Mouse (Mus musculus) ES-Bruce4 (cell line): ENCODE data around the gene Mtmr11. TPM values are rescaled to one million over a fixed set of nuclear protein-coding genes. Genes with fewer than 3 reads are reported as not detected.

Experiments
- H3K27ac ChIP-seq: 2 replicates; pipeline ENCODE4 v1.5.1; 2012; ENCODE audit warnings: low read length, inconsistent platforms; ENCODE audit not compliant: insufficient read depth
- H3K27me3 ChIP-seq: 2 replicates; pipeline ENCODE4 v1.6.1; 2012; ENCODE audit warnings: mild to moderate bottlenecking, low read length, inconsistent platforms; ENCODE audit not compliant: control insufficient read depth, poor library complexity, insufficient read depth, severe bottlenecking
- H3K36me3 ChIP-seq: 2 replicates; pipeline ENCODE4 v1.6.1; 2012; ENCODE audit warnings: inconsistent platforms, mild to moderate bottlenecking, low read length, moderate library complexity; ENCODE audit not compliant: control insufficient read depth, poor library complexity, insufficient read depth, severe bottlenecking
- H3K4me1 ChIP-seq: one replicate; pipeline ENCODE4 v1.8.1; 2011; ENCODE audit warnings: low read length; ENCODE audit not compliant: control insufficient read depth, insufficient read depth
- H3K4me3 ChIP-seq: 2 replicates; pipeline ENCODE4 v1.5.1; 2011; ENCODE audit warnings: low read depth, mild to moderate bottlenecking, low read length
- H3K9ac ChIP-seq: 2 replicates; pipeline ENCODE4 v1.6.1; 2012; ENCODE audit warnings: low read depth, mild to moderate bottlenecking, inconsistent platforms; ENCODE audit not compliant: poor library complexity, severe bottlenecking
- H3K9me3 ChIP-seq: replicated peaks from 2 replicates; pipeline ENCODE4 v1.6.1; 2012; ENCODE audit warnings: mild to moderate bottlenecking, low read length, inconsistent platforms; ENCODE audit not compliant: control insufficient read depth, poor library complexity, insufficient read depth, severe bottlenecking
- CTCF ChIP-seq: IDR thresholded peaks from one replicate; pipeline ENCODE4 v1.8.1; 2011; ENCODE audit warnings: low read depth, low read length
- EP300 ChIP-seq: IDR thresholded peaks from 2 replicates; pipeline ENCODE4 v1.6.1; 2011; ENCODE audit warnings: low read depth, low read length; ENCODE audit not compliant: insufficient read depth
- POLR2A ChIP-seq: IDR thresholded peaks from one replicate; pipeline ENCODE4 v1.8.1; 2011; ENCODE audit warnings: low read length; ENCODE audit not compliant: insufficient read depth
- polyA plus RNA-seq: library from polyadenylated mRNA; stranded (reverse); fragments of >200 nt; gene quantifications from 2 replicates; pipeline ENCODE4 v1.2.4, GENCODE M21; 2011; ENCODE audit warnings: low read depth; ENCODE audit not compliant: missing spikeins, insufficient read depth, insufficient read length

Gene Mtmr11
- polyA plus RNA-seq, 1 experiment = 4.3 TPM

DNA sequence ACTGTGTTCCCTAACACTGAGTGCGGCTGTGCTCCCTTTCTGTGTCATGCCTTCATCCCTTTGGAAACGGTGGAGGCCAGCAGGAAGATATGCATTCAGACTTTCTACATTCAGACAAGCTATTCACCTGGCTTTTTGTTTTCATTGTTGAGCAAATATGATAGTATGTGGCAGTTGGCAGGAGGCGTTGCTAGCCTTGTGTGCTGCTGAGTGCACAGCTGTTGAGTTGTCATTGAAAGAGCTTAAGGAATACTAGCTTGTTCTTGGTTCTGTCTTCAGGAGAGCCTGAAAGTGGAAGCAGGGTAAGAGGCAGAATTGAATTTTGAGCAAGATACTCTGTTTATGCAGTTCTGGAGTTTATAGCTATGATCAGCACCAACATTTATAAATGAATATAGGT, 29.3 kb upstream of the Mtmr11 start:
- no peaks in the 10 kb centered on the region for H3K9me3 ChIP-seq
- H3K4me1 ChIP-seq = no peaks in the 10 kb centered on the region
- no peak for TF ChIP-seq EP300
- TF ChIP-seq POLR2A = no peak
- no peak for TF ChIP-seq CTCF
- H3K9ac ChIP-seq = no peak overlapping the region
- no peaks in the 10 kb centered on the region; the same call in 1 of the 2 replicates for H3K36me3 ChIP-seq
- H3K27me3 ChIP-seq = no peaks in the 10 kb centered on the region
- no peak overlapping the region for H3K4me3 ChIP-seq
- H3K27ac ChIP-seq = no peak overlapping the region

DNA sequence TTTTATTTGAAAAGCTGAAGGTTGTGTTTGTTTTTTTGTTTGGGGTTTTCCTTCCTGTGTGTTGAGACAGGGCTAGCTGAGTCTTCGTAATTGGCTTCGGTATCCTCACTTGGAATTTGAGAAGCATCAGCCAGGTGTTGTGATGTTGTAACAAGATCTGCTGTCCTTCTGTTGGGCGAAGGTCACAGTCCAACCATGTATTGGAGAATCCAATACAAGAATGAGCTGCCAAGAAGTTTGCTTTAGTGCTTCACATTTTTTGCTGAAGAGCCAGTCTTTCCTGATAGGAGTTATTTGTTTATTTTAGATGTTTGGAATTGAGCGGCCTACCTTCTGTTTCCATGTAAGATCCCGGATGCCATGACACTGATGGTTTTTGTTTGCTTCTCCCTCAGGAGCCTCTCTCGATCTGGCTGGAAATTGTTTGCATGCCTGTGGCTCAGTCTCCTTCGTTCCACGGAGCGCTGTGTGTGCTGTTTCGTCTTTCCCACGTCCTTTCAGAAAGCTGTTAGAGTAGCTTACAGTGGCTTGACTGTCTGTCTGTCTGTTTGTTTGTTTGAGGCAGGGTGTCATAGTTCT, 28.4 kb upstream of the Mtmr11 start:
- Histone ChIP-seq H3K36me3 (no peaks in the 10 kb centered on the region; the same call in 1 of the 2 replicates), H3K27me3 (no peaks in the 10 kb centered on the region), H3K9ac (no peak overlapping the region), H3K9me3 (no peaks in the 10 kb centered on the region), H3K27ac (no peak overlapping the region), H3K4me3 (no peak overlapping the region), H3K4me1 (no peaks in the 10 kb centered on the region)
- TF ChIP-seq POLR2A (no peak), EP300 (no peak), CTCF (no peak)

- Histone ChIP-seq H3K27ac (no peak overlapping the region), H3K4me1 (no peaks in the 10 kb centered on the region), H3K36me3 (no peaks in the 10 kb centered on the region; the same call in 1 of the 2 replicates), H3K27me3 (no peaks in the 10 kb centered on the region), H3K9ac (no peak overlapping the region), H3K4me3 (no peak overlapping the region), H3K9me3 (no peaks in the 10 kb centered on the region)
- TF ChIP-seq EP300 (no peak), POLR2A (no peak), CTCF (no peak)
Measured at GRCm38 (mm10) chr3:96135011-96135410, 26.8 kb upstream of the Mtmr11 start.

DNA sequence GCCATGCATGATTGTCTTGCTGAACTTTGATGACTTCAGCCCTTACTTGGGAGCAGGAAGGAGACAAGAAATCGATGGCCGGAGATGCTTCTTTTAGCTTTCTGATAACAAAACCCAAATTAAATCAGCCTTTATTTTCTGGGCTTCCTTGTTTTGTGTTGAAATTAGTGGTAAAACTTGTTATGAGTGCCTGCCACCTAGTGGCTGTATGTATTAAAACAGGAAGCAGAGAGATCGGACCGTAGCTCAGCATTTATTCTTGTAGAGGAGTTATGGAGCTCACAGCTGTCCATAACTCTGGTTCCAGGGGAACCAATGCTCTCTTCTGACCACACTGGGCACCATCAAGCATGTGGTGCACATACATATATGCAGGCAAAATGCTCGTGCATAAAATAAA, 13.9 kb upstream of the Mtmr11 start:
- Histone ChIP-seq H3K4me3 (no peak overlapping the region), H3K9ac (no peak overlapping the region), H3K36me3 (peaks cover 4% of the 10 kb centered on the region; the same call in 1 of the 2 replicates), H3K4me1 (no peaks in the 10 kb centered on the region), H3K27me3 (no peaks in the 10 kb centered on the region), H3K9me3 (no peaks in the 10 kb centered on the region), H3K27ac (no peak overlapping the region)
- TF ChIP-seq POLR2A = no peak
- no peak for TF ChIP-seq EP300
- TF ChIP-seq CTCF = peak; percentile 11

- no peaks in the 10 kb centered on the region for H3K9me3 ChIP-seq
- H3K36me3 ChIP-seq = peaks cover 9% of the 10 kb centered on the region
- no peak for TF ChIP-seq EP300
- TF ChIP-seq POLR2A = no peak
- no peak for TF ChIP-seq CTCF
- no peaks in the 10 kb centered on the region for H3K4me1 ChIP-seq
- no peak overlapping the region for H3K4me3 ChIP-seq
- no peak overlapping the region for H3K9ac ChIP-seq
- no peaks in the 10 kb centered on the region for H3K27me3 ChIP-seq
- no peak overlapping the region for H3K27ac ChIP-seq
Measured at GRCm38 (mm10) chr3:96151836-96152235, 10.0 kb upstream of the Mtmr11 start.

DNA sequence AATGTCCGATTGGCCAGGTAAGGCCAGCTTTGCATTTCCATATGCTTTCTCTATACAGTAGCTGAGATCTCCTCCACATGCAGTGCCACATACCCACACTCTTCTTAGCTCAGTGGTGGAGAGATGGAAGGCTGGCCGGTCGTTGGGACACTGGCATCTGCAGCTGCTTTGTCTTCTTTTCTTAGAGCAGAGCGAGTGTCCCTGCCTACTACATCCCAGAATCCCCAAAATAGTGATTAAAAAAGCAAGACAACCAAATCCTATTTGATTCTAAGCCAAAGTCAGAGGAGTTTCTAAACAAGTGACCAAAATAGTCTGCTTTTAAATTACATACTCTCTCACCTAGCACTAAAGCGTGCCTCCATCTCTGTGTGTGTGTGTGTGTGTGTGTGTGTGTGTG, 9.2 kb upstream of the Mtmr11 start:
- no peaks in the 10 kb centered on the region for H3K27me3 ChIP-seq
- H3K9me3 ChIP-seq = no peaks in the 10 kb centered on the region
- no peak overlapping the region for H3K4me3 ChIP-seq
- no peaks in the 10 kb centered on the region for H3K4me1 ChIP-seq
- H3K9ac ChIP-seq = no peak overlapping the region
- H3K36me3 ChIP-seq = peaks cover 9% of the 10 kb centered on the region
- no peak overlapping the region for H3K27ac ChIP-seq
- no peak for TF ChIP-seq EP300
- TF ChIP-seq CTCF = no peak
- TF ChIP-seq POLR2A = no peak
